Mouse (Mus musculus) midbrain, postnatal 0 days (tissue): ENCODE results near the gene Fancf. TPM values are rescaled to one million over a fixed set of nuclear protein-coding genes. Genes with fewer than 3 reads are reported as not detected.

Experiments
- ATAC-seq: fragments of 200-750 bp; cut with Nextera tagmentation; 2 replicates; pipeline ENCODE4 v1.8.0; 2017; ENCODE audit warnings: moderate number of reproducible peaks, mild to moderate bottlenecking, moderate TSS enrichment, moderate library complexity; ENCODE audit not compliant: low FRiP score
- DNase-seq: peaks from one replicate; pipeline ENCODE4 v3.0.0-alpha.2; 2015; ENCODE audit warnings: low spot score
- H3K27ac ChIP-seq: fragments of 300-500 bp; sonication (generic); 2 replicates; pipeline ENCODE4 v1.5.1; 2014; ENCODE audit warnings: low read depth, mild to moderate bottlenecking, low read length, mixed read lengths
- H3K27me3 ChIP-seq: fragments of 300-500 bp; sonication (generic); 2 replicates; pipeline ENCODE4 v1.6.1; 2014; ENCODE audit warnings: low read length, control low read depth, mixed read lengths; ENCODE audit not compliant: insufficient read depth
- H3K36me3 ChIP-seq: fragments of 300-500 bp; sonication (generic); 2 replicates; pipeline ENCODE4 v1.6.1; 2014; ENCODE audit warnings: low read length, control low read depth, mixed read lengths; ENCODE audit not compliant: insufficient read depth
- H3K4me1 ChIP-seq: fragments of 300-500 bp; sonication (generic); 2 replicates; pipeline ENCODE4 v1.6.1; 2014; ENCODE audit warnings: mild to moderate bottlenecking, control low read depth, antibody characterized with exemption, low read length, mixed read lengths; ENCODE audit not compliant: insufficient read depth
- H3K4me2 ChIP-seq: fragments of 300-500 bp; sonication (generic); 2 replicates; pipeline ENCODE4 v1.6.1; 2014; ENCODE audit warnings: low read depth, mild to moderate bottlenecking, low read length, mixed read lengths; ENCODE audit not compliant: poor library complexity, severe bottlenecking
- H3K4me3 ChIP-seq: fragments of 300-500 bp; sonication (generic); 2 replicates; pipeline ENCODE4 v1.5.1; 2014; ENCODE audit warnings: low read depth, mild to moderate bottlenecking, low read length, moderate library complexity
- H3K9ac ChIP-seq: fragments of 300-500 bp; sonication (generic); replicated peaks from 2 replicates; pipeline ENCODE4 v1.6.1; 2014; ENCODE audit warnings: mild to moderate bottlenecking, low read length, moderate library complexity, mixed read lengths; ENCODE audit not compliant: poor library complexity, severe bottlenecking
- H3K9me3 ChIP-seq: fragments of 300-500 bp; sonication (generic); 2 replicates; pipeline ENCODE4 v1.6.1; 2016; ENCODE audit warnings: low read length, control low read depth
- CTCF ChIP-seq: IDR thresholded peaks from 2 replicates; pipeline ENCODE4 v1.5.1; 2016; ENCODE audit warnings: antibody characterized with exemption, mild to moderate bottlenecking
- WGBS: fragments of 180-500 bp; shearing (Covaris S2); extraction: QIAGEN DNeasy Blood & Tissue Kit; methylation state at CpG from one replicate; pipeline ENCODE4 v1.1.7; 2014; 5-methylcytosine and 5-hydroxymethylcytosine counted together
- polyA plus RNA-seq: library from polyadenylated mRNA; unstranded; fragments of >200 nt; fragmentation: Nextera tagmentation; extraction: Ambion mirVana; gene quantifications from 2 replicates; pipeline ENCODE4 v1.2.1, GENCODE M21; 2015
- total RNA-seq: library from RNA; depleted of rRNA; stranded (reverse); fragments of >200 nt; gene quantifications from 2 replicates; pipeline ENCODE4 v1.2.3, GENCODE M21; 2014

The Fancf gene
- total and polyA plus RNA-seq, 2 experiments from 2014 or later: 7.0 to 10.6 TPM

DNA sequence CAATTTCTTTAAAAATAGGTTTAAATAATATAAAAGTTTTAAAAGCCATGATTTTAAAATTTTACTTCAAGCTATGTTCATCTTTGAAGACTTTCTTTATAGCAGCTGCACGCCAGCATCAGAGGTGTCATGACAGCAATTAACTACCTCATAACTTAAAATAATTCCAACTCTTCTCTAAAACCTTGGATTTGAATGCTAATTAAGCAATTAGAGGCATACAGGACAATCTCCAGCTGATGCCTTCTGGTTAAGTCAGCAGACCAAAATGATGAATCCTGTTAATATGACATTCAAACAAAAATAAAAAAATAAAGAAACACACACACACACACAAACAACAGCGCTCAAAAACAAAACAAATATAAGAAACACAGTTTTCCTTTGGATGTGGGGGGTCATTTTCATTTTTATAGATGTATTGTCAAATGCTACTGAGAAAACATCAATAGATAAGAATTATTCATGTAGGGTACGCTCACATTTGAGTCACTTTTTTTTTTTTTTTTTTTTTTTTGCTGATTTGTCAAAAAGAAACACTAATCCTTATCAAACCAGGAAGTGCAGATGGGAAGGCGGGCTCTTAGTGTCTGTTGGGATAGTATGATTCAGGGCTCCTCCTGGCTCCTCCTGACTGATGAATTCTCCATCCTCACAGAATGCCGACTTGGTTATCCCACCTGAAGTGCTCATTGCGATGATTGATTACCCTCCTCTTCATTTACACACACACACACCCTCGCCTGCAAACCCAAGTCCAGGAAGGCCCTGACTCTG lies 38.3 kb downstream of the Fancf start:
- H3K9ac ChIP-seq: no peak overlapping the region
- no peak overlapping the region for H3K27ac ChIP-seq
- no peak overlapping the region for H3K4me2 ChIP-seq
- ATAC-seq (no peak), DNase-seq (peak; percentile 60)
- WGBS: 55% methylated on average over 7 of the region's 7 CpGs
- no peak for TF ChIP-seq CTCF
- no peaks in the 10 kb centered on the region for H3K36me3 ChIP-seq
- no peaks in the 10 kb centered on the region for H3K9me3 ChIP-seq
- H3K27me3 ChIP-seq: no peaks in the 10 kb centered on the region
- H3K4me3 ChIP-seq: no peak overlapping the region
- H3K4me1 ChIP-seq: no peaks in the 10 kb centered on the region

DNA sequence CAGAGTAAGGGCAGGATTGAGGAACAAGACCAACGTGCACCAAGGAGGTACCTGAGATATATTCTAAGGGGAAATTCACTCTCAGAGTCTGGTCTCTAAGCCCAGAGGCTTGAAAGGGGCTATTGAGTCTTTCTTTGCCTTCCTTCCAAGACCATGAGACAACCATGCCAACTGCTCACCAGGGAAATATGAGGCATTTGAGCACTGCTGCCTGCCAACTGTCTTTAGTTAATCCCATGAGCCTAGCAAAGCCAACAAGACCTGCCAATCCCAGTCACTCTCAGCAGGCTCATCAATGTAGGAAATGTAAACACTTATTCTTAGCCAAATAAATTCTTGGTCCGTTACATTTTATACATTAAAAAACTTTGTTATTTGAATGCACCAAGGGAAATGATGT lies 40.6 kb downstream of the Fancf start:
- TF ChIP-seq CTCF: no peak
- WGBS: 58% methylated on average over 2 of the region's 2 CpGs
- DNase-seq (peak; percentile 66), ATAC-seq (no peak)
- Histone ChIP-seq H3K27me3 (no peaks in the 10 kb centered on the region), H3K4me2 (no peak overlapping the region), H3K9me3 (no peaks in the 10 kb centered on the region), H3K27ac (no peak overlapping the region), H3K4me3 (no peak overlapping the region), H3K9ac (no peak overlapping the region), H3K4me1 (no peaks in the 10 kb centered on the region), H3K36me3 (no peaks in the 10 kb centered on the region)

DNA sequence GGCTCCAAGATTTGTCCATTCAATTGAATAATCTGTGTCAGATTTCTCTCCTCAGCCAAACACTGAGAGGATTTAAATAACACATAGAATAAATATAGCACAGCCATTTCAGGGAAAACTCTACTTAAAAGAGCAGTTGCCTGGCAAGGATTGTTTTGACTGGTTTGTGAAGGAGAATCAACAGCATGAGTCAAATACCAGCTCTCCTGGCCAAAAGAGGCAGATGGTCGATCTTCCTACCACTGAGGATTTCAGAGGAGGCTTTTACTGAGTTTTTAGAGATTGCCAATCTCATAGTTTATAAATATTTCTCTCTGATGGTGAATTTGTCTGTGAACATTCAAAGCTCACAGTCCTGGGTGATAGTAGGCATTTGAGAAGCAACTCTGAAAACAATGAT lies 42.2 kb downstream of the Fancf start:
- Histone ChIP-seq H3K4me2 (no peak overlapping the region), H3K9me3 (no peaks in the 10 kb centered on the region), H3K9ac (no peak overlapping the region), H3K27me3 (no peaks in the 10 kb centered on the region), H3K36me3 (no peaks in the 10 kb centered on the region), H3K4me1 (no peaks in the 10 kb centered on the region), H3K4me3 (no peak overlapping the region), H3K27ac (no peak overlapping the region)
- no peak for DNase-seq
- no peak for ATAC-seq
- 77% methylated on average over 1 of the region's 1 CpGs for WGBS
- no peak for TF ChIP-seq CTCF

DNA sequence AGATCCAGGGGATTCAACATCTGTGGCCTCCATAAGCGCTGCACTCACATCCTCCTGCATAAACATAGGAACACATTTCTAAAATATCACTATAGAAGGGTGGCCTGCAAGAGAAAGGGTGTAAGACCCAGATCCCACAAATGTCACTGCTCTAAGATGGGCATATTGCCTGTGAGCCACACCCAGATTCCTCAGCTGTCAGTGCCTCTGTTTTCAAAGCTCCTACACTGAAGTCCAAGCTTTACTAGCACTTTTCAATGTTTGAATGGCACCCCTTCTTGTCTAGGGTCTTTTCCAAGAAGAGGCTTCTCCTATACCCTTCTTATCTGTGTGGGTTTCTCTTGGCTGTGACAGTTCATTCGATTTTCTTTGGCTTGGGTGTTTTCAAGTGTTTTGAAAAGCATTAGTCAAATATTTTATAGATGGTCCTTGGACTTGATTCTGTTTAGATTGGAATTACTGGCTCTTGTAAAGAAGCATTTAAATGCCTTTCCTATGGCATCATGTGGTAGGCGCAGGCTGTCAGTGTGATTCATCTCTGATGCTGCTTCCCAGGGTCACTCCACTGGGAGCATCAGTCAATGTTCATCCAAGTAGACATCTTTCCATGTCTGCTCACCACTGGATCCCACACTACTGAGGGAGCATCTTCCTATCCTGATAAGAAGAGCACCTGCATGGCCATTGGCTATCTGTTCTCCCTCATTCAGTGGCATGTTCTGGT lies 43.7 kb downstream of the Fancf start:
- no peaks in the 10 kb centered on the region for H3K36me3 ChIP-seq
- no peak for TF ChIP-seq CTCF
- no peak overlapping the region for H3K27ac ChIP-seq
- DNase-seq: no peak
- no peak overlapping the region for H3K4me2 ChIP-seq
- no peak overlapping the region for H3K9ac ChIP-seq
- H3K4me1 ChIP-seq: no peaks in the 10 kb centered on the region
- H3K4me3 ChIP-seq: no peak overlapping the region
- no peaks in the 10 kb centered on the region for H3K27me3 ChIP-seq
- 73% methylated on average over 3 of the region's 3 CpGs for WGBS
- no peak for ATAC-seq
- H3K9me3 ChIP-seq: no peaks in the 10 kb centered on the region

DNA sequence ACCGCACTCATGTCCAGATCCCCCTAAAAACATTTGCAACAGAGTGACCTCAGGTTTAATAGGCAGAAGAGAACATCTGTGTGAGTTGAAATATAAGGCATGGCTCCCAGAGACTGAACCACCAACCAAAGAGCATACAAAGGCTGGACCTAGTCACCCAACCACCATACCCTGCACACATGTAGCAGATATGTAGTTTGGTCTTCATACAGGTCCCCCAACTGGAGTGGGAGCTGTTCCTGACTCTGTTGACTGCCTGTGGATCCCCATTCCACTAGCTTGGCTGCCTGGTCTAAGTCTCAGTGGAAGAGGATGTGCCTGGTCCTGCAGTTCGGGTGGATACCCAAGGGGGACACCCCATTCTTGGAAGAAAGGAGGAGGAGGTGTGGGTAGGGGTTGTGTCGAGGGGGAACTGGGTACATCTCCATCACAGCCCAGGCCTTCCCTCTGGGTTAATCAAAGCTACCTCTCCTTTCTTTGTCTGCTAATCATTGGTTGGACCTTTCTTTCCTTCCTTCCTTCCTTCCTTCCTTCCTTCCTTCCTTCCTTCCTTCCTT lies 45.7 kb downstream of the Fancf start:
- no peaks in the 10 kb centered on the region for H3K36me3 ChIP-seq
- no peak for ATAC-seq
- no peak overlapping the region for H3K4me3 ChIP-seq
- H3K27ac ChIP-seq: no peak overlapping the region
- no peak overlapping the region for H3K4me2 ChIP-seq
- WGBS: 63% methylated on average over 3 of the region's 3 CpGs
- no peak for DNase-seq
- no peaks in the 10 kb centered on the region for H3K4me1 ChIP-seq
- H3K27me3 ChIP-seq: no peaks in the 10 kb centered on the region
- no peak for TF ChIP-seq CTCF
- no peak overlapping the region for H3K9ac ChIP-seq
- no peaks in the 10 kb centered on the region for H3K9me3 ChIP-seq
